Mouse (Mus musculus) lung, embryonic 15.5 days (tissue): Measurements from ENCODE around the gene Gm34653. TPM values are rescaled to one million over a fixed set of nuclear protein-coding genes. Genes with fewer than 3 reads are reported as not detected.

Experiments used
- ATAC-seq: fragments of 200-750 bp; cut with Nextera tagmentation; 2 replicates; pipeline ENCODE4 v1.8.0; 2017; ENCODE audit warnings: moderate number of reproducible peaks, borderline replicate concordance; ENCODE audit not compliant: low FRiP score, low TSS enrichment; ENCODE audit errors: extremely low read depth
- H3K27ac ChIP-seq: fragments of 300-500 bp; sonication (generic); 2 replicates; pipeline ENCODE4 v1.5.1; 2015; ENCODE audit warnings: moderate library complexity, mild to moderate bottlenecking, inconsistent platforms
- H3K27me3 ChIP-seq: fragments of 300-500 bp; sonication (generic); 2 replicates; pipeline ENCODE4 v1.6.1; 2015; ENCODE audit warnings: inconsistent platforms
- H3K36me3 ChIP-seq: fragments of 300-500 bp; sonication (generic); 2 replicates; pipeline ENCODE4 v1.6.1; 2015; ENCODE audit warnings: inconsistent platforms
- H3K4me1 ChIP-seq: fragments of 300-500 bp; sonication (generic); 2 replicates; pipeline ENCODE4 v1.6.1; 2015; ENCODE audit warnings: inconsistent platforms
- H3K4me2 ChIP-seq: fragments of 300-500 bp; sonication (generic); 2 replicates; pipeline ENCODE4 v1.6.1; 2015; ENCODE audit warnings: inconsistent platforms, mild to moderate bottlenecking, moderate library complexity
- H3K4me3 ChIP-seq: fragments of 300-500 bp; sonication (generic); 2 replicates; pipeline ENCODE4 v1.5.1; 2015; ENCODE audit warnings: mild to moderate bottlenecking, inconsistent platforms
- H3K9ac ChIP-seq: fragments of 300-500 bp; sonication (generic); 2 replicates; pipeline ENCODE4 v1.6.1; 2015; ENCODE audit warnings: inconsistent platforms
- H3K9me3 ChIP-seq: fragments of 300-500 bp; sonication (generic); 2 replicates; pipeline ENCODE4 v1.6.1; 2016; ENCODE audit warnings: inconsistent platforms
- WGBS: fragments of 180-500 bp; shearing (Covaris S2); methylation state at CpG from one replicate; pipeline ENCODE4 v1.1.7; 2015; 5-methylcytosine and 5-hydroxymethylcytosine counted together
- polyA plus RNA-seq: library from polyadenylated mRNA; unstranded; fragments of >200 nt; fragmentation: Nextera tagmentation; extraction: Ambion mirVana; gene quantifications from 2 replicates; pipeline ENCODE4 v1.2.1, GENCODE M21; 2015

The Gm34653 gene
- polyA plus RNA-seq, 1 experiment from 2014 or later = not detected

- Histone ChIP-seq H3K27me3 (peaks cover 14% of the 10 kb centered on the region; the same call in 1 of the 2 replicates), H3K4me2 (peak overlapping the region; percentile 64), H3K36me3 (peaks cover 14% of the 10 kb centered on the region), H3K4me3 (peak overlapping the region; percentile 94), H3K9ac (peak overlapping the region; percentile 36), H3K4me1 (peaks cover 32% of the 10 kb centered on the region), H3K27ac (no peak overlapping the region), H3K9me3 (no peaks in the 10 kb centered on the region)
- ATAC-seq = no peak
- whole genome bisulfite sequencing = 27% methylated on average over 5 of the region's 5 CpGs
These were observed 36.9 kb downstream of the Gm34653 start for GRCm38 (mm10) chr2:34869680-34870079.

- Histone ChIP-seq H3K27me3 (peaks cover 20% of the 10 kb centered on the region; the same call in 1 of the 2 replicates), H3K4me1 (peaks cover 34% of the 10 kb centered on the region), H3K4me3 (peak overlapping the region; percentile 94), H3K9me3 (no peaks in the 10 kb centered on the region), H3K27ac (peak overlapping the region; percentile 94), H3K9ac (peak overlapping the region; percentile 91), H3K36me3 (peaks cover 3% of the 10 kb centered on the region; the same call in 1 of the 2 replicates), H3K4me2 (peak overlapping the region; percentile 64)
- under 1% methylated on average over 67 of the region's 67 CpGs for WGBS
- peak; percentile 96 for ATAC-seq
These were observed 38.0 kb downstream of the Gm34653 start for GRCm38 (mm10) chr2:34870520-34871474.

- Histone ChIP-seq H3K4me3 (peak within 1 kb of the TSS; percentile 25), H3K4me2 (peak within 1 kb of the TSS; percentile 56), H3K27me3 (peaks cover 20% of the 10 kb centered on the region; the same call in 1 of the 2 replicates), H3K27ac (no peak within 1 kb of the TSS), H3K9ac (peak within 1 kb of the TSS; percentile 37), H3K36me3 (no peaks in the 10 kb centered on the region), H3K9me3 (no peaks in the 10 kb centered on the region), H3K4me1 (peaks cover 26% of the 10 kb centered on the region)
- no peak for ATAC-seq
- 2% methylated on average over 14 of the region's 14 CpGs for WGBS
These were observed 41.5 kb downstream of the Gm34653 start, which contains the start of gene Cutal for GRCm38 (mm10) chr2:34874271-34874670. Gene Cutal, plus strand, starts transcription at chr2:34874396.

GRCm38 (mm10) chr2:34874816-34875345 lies 42.1 kb downstream of the Gm34653 start, which contains the start of gene Psmd5:
Gene Psmd5, minus strand, starts transcription at chr2:34874968.
- Histone ChIP-seq H3K9ac (peak within 1 kb of the TSS; percentile 37), H3K9me3 (no peaks in the 10 kb centered on the region), H3K27me3 (peaks cover 20% of the 10 kb centered on the region; the same call in 1 of the 2 replicates), H3K36me3 (no peaks in the 10 kb centered on the region), H3K4me1 (peaks cover 19% of the 10 kb centered on the region), H3K4me2 (peak within 1 kb of the TSS; percentile 56), H3K27ac (no peak within 1 kb of the TSS), H3K4me3 (peak within 1 kb of the TSS; percentile 25)
- WGBS = 11% methylated on average over 8 of the region's 8 CpGs
- no peak for ATAC-seq

- H3K27ac ChIP-seq = no peak overlapping the region
- H3K27me3 ChIP-seq = peaks cover 2% of the 10 kb centered on the region; the same call in 1 of the 2 replicates
- ATAC-seq = no peak
- H3K9ac ChIP-seq = no peak overlapping the region
- no peaks in the 10 kb centered on the region for H3K36me3 ChIP-seq
- H3K4me1 ChIP-seq = 0 out of 2 replicates have a peak, but pooled peaks cover 2% of the 10 kb centered on the region
- no peaks in the 10 kb centered on the region for H3K9me3 ChIP-seq
- WGBS = 88% methylated on average over 10 of the region's 10 CpGs
- no peak overlapping the region for H3K4me2 ChIP-seq
- H3K4me3 ChIP-seq = no peak overlapping the region
These were observed 47.2 kb downstream of the Gm34653 start for GRCm38 (mm10) chr2:34880054-34880453.

- WGBS = 80% methylated on average over 2 of the region's 2 CpGs
- no peak for ATAC-seq
- H3K27ac ChIP-seq = no peak overlapping the region
These were observed 50.0 kb downstream of the Gm34653 start for GRCm38 (mm10) chr2:34882757-34883156.

GRCm38 (mm10) chr2:34883190-34883589 lies 50.4 kb downstream of the Gm34653 start:
- 20% methylated on average over 5 of the region's 5 CpGs for WGBS
- no peaks in the 10 kb centered on the region for H3K36me3 ChIP-seq
- no peaks in the 10 kb centered on the region for H3K27me3 ChIP-seq
- no peak overlapping the region for H3K9ac ChIP-seq
- H3K4me1 ChIP-seq = 0 out of 2 replicates have a peak, but pooled peaks cover 2% of the 10 kb centered on the region
- H3K4me2 ChIP-seq = no peak overlapping the region
- H3K27ac ChIP-seq = no peak overlapping the region
- ATAC-seq = no peak
- H3K4me3 ChIP-seq = no peak overlapping the region
- no peaks in the 10 kb centered on the region for H3K9me3 ChIP-seq

More at GRCm38 (mm10) chr2:34882757-34883156, 50.0 kb downstream of the Gm34653 start:
- Histone ChIP-seq H3K4me1 (0 out of 2 replicates have a peak, but pooled peaks cover 2% of the 10 kb centered on the region), H3K36me3 (no peaks in the 10 kb centered on the region), H3K4me2 (no peak overlapping the region), H3K9me3 (no peaks in the 10 kb centered on the region), H3K4me3 (no peak overlapping the region), H3K9ac (no peak overlapping the region), H3K27me3 (no peaks in the 10 kb centered on the region)

- no peak overlapping the region for H3K9ac ChIP-seq
- ATAC-seq = no peak; the same call in 1 of the 2 replicates
- H3K9me3 ChIP-seq = no peaks in the 10 kb centered on the region
- no peaks in the 10 kb centered on the region for H3K36me3 ChIP-seq
- H3K27ac ChIP-seq = 0 out of 2 replicates have a peak overlapping the region, but pooled peaks have one; percentile 47
- H3K4me1 ChIP-seq = 0 out of 2 replicates have a peak, but pooled peaks cover 2% of the 10 kb centered on the region
- H3K4me3 ChIP-seq = no peak overlapping the region
- WGBS = 39% methylated on average over 2 of the region's 2 CpGs
- H3K4me2 ChIP-seq = no peak overlapping the region
- H3K27me3 ChIP-seq = no peaks in the 10 kb centered on the region
These were observed 51.4 kb downstream of the Gm34653 start for GRCm38 (mm10) chr2:34884186-34884585.

Other genes starting within 250 kb of the Gm34653 start
- gene Gapvd1, start 77.8 kb upstream of the Gm34653 start, polyA plus RNA-seq = 81.4 and 85.9 TPM in 2 replicates
- 1,024 and 1,028 TPM in 2 replicates for gene Hspa5, start 61.0 kb upstream of the Gm34653 start, polyA plus RNA-seq
- 38.4 and 45.4 TPM in 2 replicates for gene Rabepk, start 33.1 kb upstream of the Gm34653 start, polyA plus RNA-seq
- gene Fbxw2, start 6.7 kb upstream of the Gm34653 start, polyA plus RNA-seq = 93.2 and 94.1 TPM in 2 replicates
- gene Cutal, start 41.4 kb downstream of the Gm34653 start, polyA plus RNA-seq = 0.63 and 0.75 TPM in 2 replicates
- gene Psmd5, start 42.0 kb downstream of the Gm34653 start, polyA plus RNA-seq = 110 TPM in 2 replicates
- 3.2 and 4.2 TPM in 2 replicates for gene Phf19, start 81.0 kb downstream of the Gm34653 start, polyA plus RNA-seq
- 1.9 and 2.7 TPM in 2 replicates for gene Traf1, start 128.8 kb downstream of the Gm34653 start, polyA plus RNA-seq
- gene Hc, start 228.4 kb downstream of the Gm34653 start, polyA plus RNA-seq = 1.6 TPM in 2 replicates